Mouse (Mus musculus) megakaryocyte progenitor cell, adult 5-6 weeks (primary cell): ENCODE measurements around the gene Kcnip3. TPM values are rescaled to one million over a fixed set of nuclear protein-coding genes. Genes with fewer than 3 reads are reported as not detected.

Source experiments
- ATAC-seq: replicated peaks from 2 replicates; pipeline ENCODE4 v1.8.0; 2016; ENCODE audit warnings: mild to moderate bottlenecking, moderate TSS enrichment, inconsistent platforms; ENCODE audit not compliant: poor library complexity
- total RNA-seq, 2 experiments: library from RNA; stranded (forward) in 1 of 2; stranded (reverse) in 1 of 2; fragments of 157-497, 149-512 nt in 1 of 2; fragments of 200-1000 nt in 1 of 2; gene quantifications; 2 replicates each; pipeline versions ENCODE4 v1.2.3 to v1.2.4; 2015 to 2017

The Kcnip3 gene
- total RNA-seq, 2 experiments from 2014 or later: 22.2 to 32.3 TPM

- ATAC-seq: no peak
Measured at GRCm38 (mm10) chr2:127415806-127416205, 106.1 kb downstream of the Kcnip3 start.

GRCm38 (mm10) chr2:127411126-127411525, 110.8 kb downstream of the Kcnip3 start:
- no peak for ATAC-seq

Other genes with a start within 250 kb of the Kcnip3 start
- gene Dusp2, start 185.9 kb downstream of the Kcnip3 start, total RNA-seq (2015): 76.0 and 76.5 TPM in 2 replicates
- gene Dusp2, start 185.9 kb downstream of the Kcnip3 start, total RNA-seq (2017): 83.2 and 90.0 TPM in 2 replicates
- 0.15 and 0.30 TPM in 2 replicates for gene Astl, start 183.5 kb downstream of the Kcnip3 start, total RNA-seq (2015)
- 0.24 TPM in 1 of 2 replicates, not detected in the other for gene Astl, start 183.5 kb downstream of the Kcnip3 start, total RNA-seq (2017)
- not detected in 2 replicates for gene Adra2b, start 158.9 kb downstream of the Kcnip3 start, total RNA-seq (2015)
- not detected in 2 replicates for gene Adra2b, start 158.9 kb downstream of the Kcnip3 start, total RNA-seq (2017)
- gene Gpat2, start 96.9 kb downstream of the Kcnip3 start, total RNA-seq (2015): not detected in 2 replicates
- 0.12 TPM in 1 of 2 replicates, not detected in the other for gene Gpat2, start 96.9 kb downstream of the Kcnip3 start, total RNA-seq (2017)
- 23.5 and 23.7 TPM in 2 replicates for gene Fahd2a, start 77.5 kb downstream of the Kcnip3 start, total RNA-seq (2015)
- gene Fahd2a, start 77.5 kb downstream of the Kcnip3 start, total RNA-seq (2017): 5.7 and 6.9 TPM in 2 replicates
- not detected in 2 replicates for gene Prom2, start 19.4 kb upstream of the Kcnip3 start, total RNA-seq (2015)
- not detected in 2 replicates for gene Prom2, start 19.4 kb upstream of the Kcnip3 start, total RNA-seq (2017)
- 2.8 and 4.7 TPM in 2 replicates for gene Zfp661, start 65.0 kb upstream of the Kcnip3 start, total RNA-seq (2015)
- 2.6 and 4.9 TPM in 2 replicates for gene Zfp661, start 65.0 kb upstream of the Kcnip3 start, total RNA-seq (2017)
- 29.1 and 37.2 TPM in 2 replicates for gene Mrps5, start 65.1 kb upstream of the Kcnip3 start, total RNA-seq (2015)
- 121 and 187 TPM in 2 replicates for gene Mrps5, start 65.1 kb upstream of the Kcnip3 start, total RNA-seq (2017)
- gene Mal, start 134.6 kb upstream of the Kcnip3 start, total RNA-seq (2015): not detected in 2 replicates
- gene Mal, start 134.6 kb upstream of the Kcnip3 start, total RNA-seq (2017): not detected in 2 replicates
- gene Mall, start 207.8 kb upstream of the Kcnip3 start, total RNA-seq (2015): not detected in 2 replicates
- not detected in 2 replicates for gene Mall, start 207.8 kb upstream of the Kcnip3 start, total RNA-seq (2017)